Mouse (Mus musculus): ENCODE measurements at regions not wholly inside any gene's neighbourhood (a gene's known extent, or its start where the extent isn't known, plus 50 kb on each side); places are given as distances from the start of the nearest gene placed in this dataset.

GRCm38 (mm10) chr8:46898697-46899445 lies 87.8 kb upstream of the Enpp6 start:
- DNase-seq (ENCODE audit: low spot score in 2 of 2): no peak

GRCm38 (mm10) chr8:46900826-46901225 lies 85.9 kb upstream of the Enpp6 start:
- no peak for DNase-seq (ENCODE audit: low spot score in 2 of 2)

DNA sequence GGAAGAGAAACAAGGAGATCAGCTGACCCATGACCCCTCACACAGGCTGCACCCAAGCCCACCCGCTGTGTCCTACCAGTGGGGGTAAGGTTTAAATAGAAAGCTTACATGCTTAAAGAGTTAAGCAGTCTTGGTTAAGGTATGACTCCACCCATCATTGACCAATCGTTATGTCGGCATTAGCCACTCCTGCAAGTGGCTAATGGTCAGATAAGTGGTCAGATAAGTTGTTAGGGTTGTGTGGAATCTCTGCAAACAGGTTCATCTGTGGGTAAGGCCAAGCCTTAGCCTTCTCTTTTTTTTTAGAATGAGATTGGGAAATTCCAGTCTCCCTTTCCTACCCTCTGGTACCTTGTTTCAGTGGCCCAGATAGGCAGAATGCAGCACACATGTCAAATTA lies 82.0 kb upstream of the Enpp6 start:
- DNase-seq (ENCODE audit: low spot score in 2 of 2): no peak

GRCm38 (mm10) chr8:46907390-46907789 lies 79.3 kb upstream of the Enpp6 start:
- no peak for DNase-seq (ENCODE audit: low spot score in 2 of 2)

GRCm38 (mm10) chr8:46908186-46908585 lies 78.5 kb upstream of the Enpp6 start:
- DNase-seq (ENCODE audit: low spot score in 2 of 2): no peak

DNA sequence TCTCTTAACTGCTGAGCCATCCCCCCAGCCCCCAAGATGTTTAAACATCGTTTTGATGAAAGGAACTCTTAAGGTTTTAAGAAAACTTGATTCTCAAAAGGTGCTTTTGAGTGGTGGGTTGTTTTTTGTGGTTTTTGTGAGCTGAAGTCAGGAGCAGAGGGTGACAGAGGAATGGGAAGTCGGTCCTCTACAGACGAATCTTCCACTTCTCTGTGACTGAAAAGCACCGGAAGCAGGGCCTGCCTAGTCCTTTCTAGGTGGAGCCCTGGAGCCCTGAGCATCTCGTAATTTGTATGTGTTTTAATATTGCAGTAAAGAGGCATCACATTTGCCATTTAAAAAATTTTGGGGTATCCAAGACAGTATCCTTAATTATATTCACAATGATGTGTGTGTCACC lies 72.7 kb upstream of the Enpp6 start:
- DNase-seq (ENCODE audit: low spot score in 2 of 2): no peak

GRCm38 (mm10) chr8:46920071-46920470 lies 66.6 kb upstream of the Enpp6 start:
- DNase-seq (ENCODE audit: low spot score in 2 of 2): no peak

DNA sequence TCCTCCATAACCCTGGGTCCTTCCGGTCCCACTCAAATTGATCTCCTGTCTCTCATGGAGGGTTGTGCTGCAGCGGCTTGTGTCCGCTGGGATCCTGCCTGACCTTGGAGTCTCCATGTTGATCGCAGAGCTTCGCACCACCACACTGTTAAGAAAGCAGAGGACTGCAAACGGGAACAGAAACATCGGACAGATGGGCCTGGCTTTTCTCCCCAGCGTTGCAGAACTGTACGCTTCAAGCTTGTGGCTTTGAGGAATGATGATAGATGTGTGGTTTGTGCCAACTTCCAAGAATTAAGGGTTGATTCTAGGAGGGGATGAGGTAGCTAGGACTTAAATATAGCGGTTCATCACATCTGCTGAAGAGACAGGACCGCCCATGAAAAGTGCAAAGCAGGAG lies 65.6 kb upstream of the Enpp6 start:
- no peak for DNase-seq (ENCODE audit: low spot score in 2 of 2)

- DNase-seq (ENCODE audit: low spot score in 2 of 2): no peak
These were observed 65.1 kb upstream of the Enpp6 start for GRCm38 (mm10) chr8:46921585-46921984.

- no peak for DNase-seq (ENCODE audit: low spot score in 2 of 2)
These were observed 61.7 kb upstream of the Enpp6 start for GRCm38 (mm10) chr8:46924787-46925548.

GRCm38 (mm10) chr8:46928718-46929117 lies 58.0 kb upstream of the Enpp6 start:
- no peak for DNase-seq (ENCODE audit: low spot score in 2 of 2)

GRCm38 (mm10) chr8:46929678-46930077 lies 57.0 kb upstream of the Enpp6 start:
- DNase-seq (ENCODE audit: low spot score in 2 of 2): no peak

DNA sequence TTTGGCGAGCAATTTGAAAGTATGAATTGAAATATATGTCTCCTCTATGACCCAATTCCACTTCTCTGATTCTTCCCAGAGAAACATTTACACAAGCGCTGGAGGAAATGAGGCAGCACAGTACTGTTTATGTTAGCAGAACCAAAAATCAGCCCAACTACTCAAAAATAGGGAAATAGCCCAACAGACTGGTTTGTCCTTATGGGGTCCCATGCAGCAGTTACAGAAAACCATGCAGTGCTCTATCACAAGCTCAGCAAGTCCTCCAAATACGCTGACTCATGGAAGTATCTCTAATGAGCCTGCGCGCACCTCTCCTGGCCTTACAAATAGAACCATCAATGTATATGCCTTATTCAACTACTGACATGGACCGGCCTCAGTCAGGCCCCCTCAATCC lies 55.4 kb upstream of the Enpp6 start:
- no peak for DNase-seq (ENCODE audit: low spot score in 2 of 2)

GRCm38 (mm10) chr8:46933256-46933655 lies 53.4 kb upstream of the Enpp6 start:
- no peak for DNase-seq (ENCODE audit: low spot score in 2 of 2)

GRCm38 (mm10) chr8:46934254-46934653 lies 52.4 kb upstream of the Enpp6 start:
- DNase-seq (ENCODE audit: low spot score in 2 of 2): no peak

GRCm38 (mm10) chr8:46934898-46935297 lies 51.8 kb upstream of the Enpp6 start:
- DNase-seq (ENCODE audit: low spot score in 2 of 2): peak in 1 of 2 experiments; percentile 39

- no peak for DNase-seq (ENCODE audit: low spot score in 2 of 2)
These were observed 50.6 kb upstream of the Enpp6 start for GRCm38 (mm10) chr8:46936039-46936438.
